Mouse (Mus musculus) cerebellum, postnatal 25 days (tissue): ENCODE results near the gene Rps27a.

Source experiments
- DNase-seq, 2 experiments: peaks; one replicate each; pipeline ENCODE4 v3.0.0; 2021; ENCODE audit warnings: mixed read lengths in 2 of 2

Gene Rps27a

GRCm38 (mm10) chr11:29512818-29513535 lies 34.9 kb downstream of the Rps27a start:
- no peak for DNase-seq

GRCm38 (mm10) chr11:29509421-29509820 lies 38.5 kb downstream of the Rps27a start:
- no peak for DNase-seq

GRCm38 (mm10) chr11:29504899-29505625 lies 42.8 kb downstream of the Rps27a start:
- no peak for DNase-seq

- no peak for DNase-seq
Observed at GRCm38 (mm10) chr11:29503948-29504893, 43.7 kb downstream of the Rps27a start.

- DNase-seq, result no peak
Observed at GRCm38 (mm10) chr11:29496962-29497361, 50.9 kb downstream of the Rps27a start.
